Comparison of ENCODE assay signal across 23 mouse cellular contexts in genomic region chr5:14621146-14621545, GRCm38 (mm10).
DNase-seq lines count a peak whose midpoint lies in the region; ATAC-seq lines count a peak whose summit lies in the region.
"Had no signal": no experiment of that assay in that cellular context is flagged by ENCODE, and none has a peak within 500 bp of the region (broad histone marks: within the 10 kb centered on the region; RNA-seq: fewer than 3 reads in every experiment).

No protein-coding gene starts in this region.

- no peaks in the 10 kb centered on the region for H3K9me3 ChIP-seq in forebrain, embryonic 14.5 days (replicated peaks; ENCODE audit: control insufficient read depth, low read length)
- H3K9me3 ChIP-seq: embryonic facial prominence, embryonic 13.5 days; forebrain, embryonic 13.5 days; hindbrain, embryonic 12.5 days; kidney, embryonic 15.5 days; limb, embryonic 12.5 days; midbrain, embryonic 12.5 days had no signal

- no peak overlapping the region for H3K27ac ChIP-seq in forebrain, embryonic 14.5 days (ENCODE audit: low read depth, low read length)
- H3K27ac ChIP-seq: embryonic facial prominence, embryonic 13.5 days; forebrain, embryonic 13.5 days; hindbrain, embryonic 12.5 days; kidney, embryonic 15.5 days; limb, embryonic 12.5 days; midbrain, embryonic 12.5 days had no signal

- no peak for DNase-seq in cerebellum, postnatal 4 days (ENCODE audit: low spot score in 2 of 2)
- peak; percentile 32 for DNase-seq in right cerebral cortex, adult 18-20 months
- DNase-seq in right cerebral cortex, postnatal 14 days: no peak
- DNase-seq in cerebellum, postnatal 10 days: peak; percentile 50 to 55
- no peak for DNase-seq in kidney, postnatal 36 days
- DNase-seq in forebrain, embryonic 14.5 days (ENCODE audit: low spot score): no peak
- DNase-seq: adrenal gland, postnatal 10 days; embryo, embryonic 11 days; gastrocnemius, postnatal 25 days; kidney, adult 11 months; kidney, postnatal 4 days; lung, adult 18-20 months; lung, postnatal 10 days; thymus, postnatal 25 days had no signal

- H3K9ac ChIP-seq in forebrain, embryonic 14.5 days (ENCODE audit: low read length): no peak overlapping the region
- H3K9ac ChIP-seq: embryonic facial prominence, embryonic 13.5 days; forebrain, embryonic 13.5 days; hindbrain, embryonic 12.5 days; kidney, embryonic 15.5 days; limb, embryonic 12.5 days; midbrain, embryonic 12.5 days had no signal

- WGBS in forebrain, embryonic 14.5 days: 85% methylated on average over 7 of the region's 7 CpGs

- H3K4me3 ChIP-seq in forebrain, embryonic 14.5 days (ENCODE audit: low read depth, low read length): no peak overlapping the region
- H3K4me3 ChIP-seq: embryonic facial prominence, embryonic 13.5 days; erythroblast, embryonic 14.5 days; forebrain, embryonic 13.5 days; hindbrain, embryonic 12.5 days; kidney, embryonic 15.5 days; limb, embryonic 12.5 days; midbrain, embryonic 12.5 days had no signal

- no peaks in the 10 kb centered on the region for H3K4me1 ChIP-seq in forebrain, embryonic 14.5 days (ENCODE audit: control insufficient read depth, insufficient read depth, low read length)
- H3K4me1 ChIP-seq: embryonic facial prominence, embryonic 13.5 days; forebrain, embryonic 13.5 days; hindbrain, embryonic 12.5 days; kidney, embryonic 15.5 days; limb, embryonic 12.5 days; midbrain, embryonic 12.5 days had no signal

- no peaks in the 10 kb centered on the region for H3K27me3 ChIP-seq in forebrain, embryonic 14.5 days (replicated peaks; ENCODE audit: control insufficient read depth, insufficient read depth, low read length)
- H3K27me3 ChIP-seq: embryonic facial prominence, embryonic 13.5 days; forebrain, embryonic 13.5 days; hindbrain, embryonic 12.5 days; kidney, embryonic 15.5 days; limb, embryonic 12.5 days; midbrain, embryonic 12.5 days had no signal

- no peaks in the 10 kb centered on the region for H3K36me3 ChIP-seq in forebrain, embryonic 14.5 days (ENCODE audit: control insufficient read depth, insufficient read depth, low read length)
- H3K36me3 ChIP-seq: embryonic facial prominence, embryonic 13.5 days; hindbrain, embryonic 12.5 days; kidney, embryonic 15.5 days; limb, embryonic 12.5 days; midbrain, embryonic 12.5 days had no signal

- no peak overlapping the region for H3K4me2 ChIP-seq in forebrain, embryonic 14.5 days (ENCODE audit: low read length)
- H3K4me2 ChIP-seq: embryonic facial prominence, embryonic 13.5 days; forebrain, embryonic 13.5 days; hindbrain, embryonic 12.5 days; kidney, embryonic 15.5 days; limb, embryonic 12.5 days; liver, embryonic 11.5 days; midbrain, embryonic 12.5 days had no signal

- peak; percentile 91 for ATAC-seq in cerebellum, adult (ENCODE audit: insufficient number of reproducible peaks, low FRiP score, low TSS enrichment)
- no peak for ATAC-seq in forebrain, embryonic 14.5 days
- ATAC-seq: forebrain, embryonic 13.5 days had no signal

Comparison
In these comparisons a context has a peak if more than half of its experiments do, and no peak if none do; other contexts are left out.
1. DNase-seq: peak in right cerebral cortex, adult 18-20 months (single experiment) and cerebellum, postnatal 10 days (2 of 2); none in cerebellum, postnatal 4 days (0 of 2), right cerebral cortex, postnatal 14 days (single experiment), kidney, postnatal 36 days (0 of 2) and forebrain, embryonic 14.5 days (single experiment).